Mouse (Mus musculus) midbrain, embryonic 12.5 days (tissue): ENCODE results near the gene Fblim1. TPM values are rescaled to one million over a fixed set of nuclear protein-coding genes. Genes with fewer than 3 reads are reported as not detected.

Experiments used
- ATAC-seq: fragments of 200-750 bp; cut with Nextera tagmentation; 2 replicates; pipeline ENCODE4 v1.8.0; 2017; ENCODE audit warnings: low read depth, moderate TSS enrichment, moderate library complexity; ENCODE audit not compliant: low FRiP score
- H3K27ac ChIP-seq: fragments of 300-500 bp; sonication (generic); replicated peaks from 2 replicates; pipeline ENCODE4 v1.5.1; 2016; ENCODE audit warnings: mild to moderate bottlenecking
- H3K27me3 ChIP-seq: fragments of 300-500 bp; sonication (generic); 2 replicates; pipeline ENCODE4 v1.6.1; 2016; ENCODE audit warnings: mild to moderate bottlenecking
- H3K36me3 ChIP-seq: fragments of 300-500 bp; sonication (generic); 2 replicates; pipeline ENCODE4 v1.6.1; 2016
- H3K4me1 ChIP-seq: fragments of 300-500 bp; sonication (generic); 2 replicates; pipeline ENCODE4 v1.6.1; 2016
- H3K4me2 ChIP-seq: fragments of 300-500 bp; sonication (generic); replicated peaks from 2 replicates; pipeline ENCODE4 v1.6.1; 2016; ENCODE audit warnings: mild to moderate bottlenecking, moderate library complexity
- H3K4me3 ChIP-seq: fragments of 300-500 bp; sonication (generic); 2 replicates; pipeline ENCODE4 v1.5.1; 2016; ENCODE audit warnings: mild to moderate bottlenecking
- H3K9ac ChIP-seq: fragments of 300-500 bp; sonication (generic); replicated peaks from 2 replicates; pipeline ENCODE4 v1.6.1; 2016; ENCODE audit warnings: mild to moderate bottlenecking, moderate library complexity
- H3K9me3 ChIP-seq: fragments of 300-500 bp; sonication (generic); 2 replicates; pipeline ENCODE4 v1.6.1; 2016; ENCODE audit warnings: mild to moderate bottlenecking
- WGBS: fragments of 180-500 bp; shearing (Covaris S2); methylation state at CpG from one replicate; pipeline ENCODE4 v1.1.7; 2016; 5-methylcytosine and 5-hydroxymethylcytosine counted together
- polyA plus RNA-seq: library from polyadenylated mRNA; unstranded; fragments of >200 nt; fragmentation: Nextera tagmentation; extraction: Ambion mirVana; gene quantifications from 2 replicates; pipeline ENCODE4 v1.2.1, GENCODE M21; 2016

Fblim1 gene
- polyA plus RNA-seq, 1 experiment from 2014 or later = 28.7 TPM

DNA sequence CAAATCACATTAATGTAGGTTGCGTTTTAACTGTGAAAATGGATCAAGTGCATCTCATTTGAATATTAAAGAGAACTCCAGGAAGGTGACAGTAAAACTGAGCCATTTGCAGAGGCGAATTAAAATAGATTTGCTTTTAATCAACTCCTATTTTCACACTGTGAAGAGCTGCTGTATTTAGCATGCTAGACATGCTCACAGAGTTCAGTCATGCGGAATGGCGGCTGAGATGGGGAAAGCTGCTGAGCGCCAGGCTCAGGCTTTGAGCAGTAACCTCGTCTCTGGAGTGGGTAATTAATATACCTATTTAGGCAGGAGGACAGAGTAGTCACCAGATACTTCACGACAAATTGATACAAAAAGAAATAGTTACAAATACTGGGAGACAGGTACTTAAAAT lies 64.0 kb downstream of the Fblim1 start:
- WGBS = 16% methylated on average over 7 of the region's 7 CpGs
- H3K27ac ChIP-seq = peak overlapping the region; percentile 11
- no peaks in the 10 kb centered on the region for H3K9me3 ChIP-seq
- no peak overlapping the region for H3K9ac ChIP-seq
- H3K4me2 ChIP-seq = 0 out of 2 replicates have a peak overlapping the region, but pooled peaks have one; percentile 9
- H3K4me3 ChIP-seq = no peak overlapping the region
- no peaks in the 10 kb centered on the region for H3K27me3 ChIP-seq
- H3K36me3 ChIP-seq = no peaks in the 10 kb centered on the region
- ATAC-seq = no peak
- peaks cover 37% of the 10 kb centered on the region for H3K4me1 ChIP-seq

DNA sequence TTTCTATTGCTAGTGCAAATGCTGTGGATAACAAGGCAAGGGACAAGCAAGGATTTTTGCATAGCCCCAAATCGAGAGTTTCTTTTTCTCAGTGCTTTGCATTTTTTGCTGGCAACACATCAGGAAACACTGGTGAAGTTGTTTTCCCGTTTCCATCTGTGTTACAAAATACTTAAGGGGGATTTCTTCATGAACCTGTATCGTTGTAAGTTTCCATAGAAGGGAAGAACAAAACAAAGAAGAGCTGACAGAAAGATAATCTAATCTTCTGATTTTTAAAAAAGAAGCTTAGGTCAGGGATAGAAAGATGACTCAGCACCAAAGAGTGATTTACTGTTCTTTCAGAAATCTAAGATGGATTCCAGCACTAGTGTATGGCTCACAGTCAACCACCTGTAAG lies 65.1 kb downstream of the Fblim1 start:
- Histone ChIP-seq H3K4me3 (no peak overlapping the region), H3K4me1 (peaks cover 38% of the 10 kb centered on the region), H3K9me3 (no peaks in the 10 kb centered on the region), H3K9ac (no peak overlapping the region), H3K27me3 (no peaks in the 10 kb centered on the region), H3K36me3 (no peaks in the 10 kb centered on the region), H3K4me2 (no peak overlapping the region), H3K27ac (no peak overlapping the region)
- 75% methylated on average over 3 of the region's 3 CpGs for WGBS
- no peak for ATAC-seq

- Histone ChIP-seq H3K9ac (peak overlapping the region; percentile 99), H3K4me2 (peak overlapping the region; percentile 89), H3K27me3 (no peaks in the 10 kb centered on the region), H3K36me3 (no peaks in the 10 kb centered on the region), H3K4me1 (peaks cover 45% of the 10 kb centered on the region), H3K4me3 (peak overlapping the region; percentile 99), H3K9me3 (no peaks in the 10 kb centered on the region), H3K27ac (peak overlapping the region; percentile 97)
- no peak for ATAC-seq
- 50% methylated on average over 12 of the region's 12 CpGs for WGBS
Observed at GRCm38 (mm10) chr4:141539213-141539767, 66.6 kb downstream of the Fblim1 start.

DNA sequence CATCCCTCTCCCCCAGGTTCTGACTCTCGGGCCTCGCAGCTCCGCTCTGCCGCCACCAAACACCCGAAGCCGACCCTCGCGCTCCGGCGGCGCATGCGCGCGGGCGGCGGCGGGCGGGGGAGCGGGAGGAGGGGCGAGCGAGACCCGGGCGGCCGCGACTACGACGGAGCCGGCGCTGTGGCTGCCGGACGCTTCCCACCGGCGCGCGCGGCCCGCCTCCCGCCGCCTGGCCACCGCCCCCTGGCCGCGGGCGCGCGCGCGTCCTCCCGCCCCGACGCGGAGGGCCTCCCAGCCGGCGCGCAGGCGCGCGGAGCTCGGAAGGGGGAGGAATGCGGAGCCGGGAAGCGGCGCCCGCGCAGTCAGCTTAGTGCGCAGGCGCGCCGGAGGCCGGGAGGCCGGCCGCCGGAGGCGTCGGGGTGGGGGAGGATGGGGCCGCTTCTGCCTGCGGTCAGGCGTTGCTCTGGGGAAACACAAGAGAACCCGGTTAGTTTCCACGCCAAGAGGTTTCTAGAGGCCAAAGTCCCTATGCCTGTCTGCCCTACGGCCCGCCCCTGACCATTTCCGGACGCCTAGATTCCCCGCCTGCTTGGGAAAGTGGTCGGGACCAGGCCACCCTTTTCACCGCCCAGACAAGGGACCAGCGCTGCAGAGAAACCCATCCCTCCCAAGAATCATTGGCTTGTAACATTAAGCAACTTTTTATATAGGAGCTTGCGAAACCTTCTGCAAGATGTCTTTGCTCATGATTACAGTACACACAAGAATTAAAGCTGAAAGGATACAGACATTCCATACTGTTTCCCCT lies 67.3 kb downstream of the Fblim1 start, which contains the start of gene Spen:
Spen (minus strand) TSS at position 190 of the 805 bp plus-strand sequence.
- Histone ChIP-seq H3K36me3 (no peaks in the 10 kb centered on the region), H3K4me1 (peaks cover 51% of the 10 kb centered on the region), H3K27me3 (no peaks in the 10 kb centered on the region), H3K4me2 (peak within 1 kb of the TSS; percentile 89), H3K9me3 (no peaks in the 10 kb centered on the region), H3K27ac (peak within 1 kb of the TSS; percentile 97), H3K4me3 (peak within 1 kb of the TSS; percentile 99), H3K9ac (peak within 1 kb of the TSS; percentile 99)
- WGBS = under 1% methylated on average over 58 of the region's 88 CpGs
- peak; percentile 73 for ATAC-seq

DNA sequence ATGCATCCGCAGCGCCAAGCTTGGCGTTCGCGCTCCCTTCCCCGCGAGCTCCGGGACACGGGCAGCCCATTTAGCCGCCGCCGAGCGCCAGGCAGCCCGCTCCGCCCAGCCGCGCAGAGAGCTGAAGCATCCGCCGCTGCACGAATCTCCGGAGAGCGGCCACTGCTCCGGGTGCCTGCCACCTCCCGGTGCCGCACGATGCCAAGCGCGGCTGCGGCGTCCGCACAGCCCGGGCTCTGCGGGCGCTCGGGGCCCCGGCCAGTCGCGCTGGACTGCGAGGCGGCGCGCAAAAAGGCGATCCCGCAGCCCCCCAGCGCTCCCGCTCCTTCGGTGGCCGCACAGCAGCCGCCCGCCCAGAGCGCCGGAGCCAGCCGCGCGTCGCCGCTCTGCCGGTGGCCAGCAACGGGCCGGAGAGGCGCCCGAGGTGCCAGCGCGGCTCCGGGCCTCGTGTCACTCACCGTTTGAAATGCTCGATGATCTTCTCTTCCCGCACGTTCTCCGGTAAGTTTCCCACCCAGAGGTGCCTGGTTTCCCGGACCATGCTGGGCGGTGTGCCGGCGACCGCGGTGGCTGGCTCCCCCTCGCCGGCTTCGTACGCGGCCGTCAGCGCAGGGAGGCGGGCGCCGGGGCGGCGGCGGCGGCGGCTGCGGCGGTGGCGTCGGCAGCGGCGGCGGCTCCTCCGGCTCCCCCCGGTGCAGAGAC lies 68.0 kb downstream of the Fblim1 start:
- H3K4me3 ChIP-seq = peak overlapping the region; percentile 99
- peak; percentile 1; the same call in 1 of the 2 replicates for ATAC-seq
- H3K9me3 ChIP-seq = no peaks in the 10 kb centered on the region
- H3K27me3 ChIP-seq = no peaks in the 10 kb centered on the region
- peak overlapping the region; percentile 97 for H3K27ac ChIP-seq
- H3K9ac ChIP-seq = peak overlapping the region; percentile 99
- under 1% methylated on average over 97 of the region's 101 CpGs for WGBS
- H3K4me1 ChIP-seq = peaks cover 59% of the 10 kb centered on the region
- peak overlapping the region; percentile 89 for H3K4me2 ChIP-seq
- H3K36me3 ChIP-seq = no peaks in the 10 kb centered on the region

DNA sequence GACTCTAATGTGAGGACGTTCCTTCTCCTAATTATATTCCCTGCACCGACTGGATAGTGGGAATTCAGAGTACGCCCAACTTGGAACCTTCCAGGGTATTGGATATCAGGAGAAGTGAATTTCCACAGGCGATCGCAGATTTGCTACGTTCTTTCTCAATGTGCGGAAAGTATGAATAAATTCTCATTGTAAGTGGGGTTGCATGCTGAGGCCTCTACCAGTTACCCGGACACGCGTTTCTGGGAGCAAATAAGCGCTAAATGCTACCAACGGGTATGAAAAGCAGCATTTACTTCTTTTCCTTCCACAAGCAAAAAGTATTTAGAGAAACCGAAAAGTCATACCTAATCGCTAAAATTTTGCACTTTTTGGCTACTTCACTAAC lies 68.7 kb downstream of the Fblim1 start:
- H3K9ac ChIP-seq = peak overlapping the region; percentile 99
- ATAC-seq = no peak
- peaks cover 59% of the 10 kb centered on the region for H3K4me1 ChIP-seq
- peak overlapping the region; percentile 99 for H3K4me3 ChIP-seq
- no peaks in the 10 kb centered on the region for H3K36me3 ChIP-seq
- H3K27me3 ChIP-seq = no peaks in the 10 kb centered on the region
- no peaks in the 10 kb centered on the region for H3K9me3 ChIP-seq
- under 1% methylated on average over 14 of the region's 14 CpGs for WGBS
- H3K27ac ChIP-seq = peak overlapping the region; percentile 97
- peak overlapping the region; percentile 89 for H3K4me2 ChIP-seq

DNA sequence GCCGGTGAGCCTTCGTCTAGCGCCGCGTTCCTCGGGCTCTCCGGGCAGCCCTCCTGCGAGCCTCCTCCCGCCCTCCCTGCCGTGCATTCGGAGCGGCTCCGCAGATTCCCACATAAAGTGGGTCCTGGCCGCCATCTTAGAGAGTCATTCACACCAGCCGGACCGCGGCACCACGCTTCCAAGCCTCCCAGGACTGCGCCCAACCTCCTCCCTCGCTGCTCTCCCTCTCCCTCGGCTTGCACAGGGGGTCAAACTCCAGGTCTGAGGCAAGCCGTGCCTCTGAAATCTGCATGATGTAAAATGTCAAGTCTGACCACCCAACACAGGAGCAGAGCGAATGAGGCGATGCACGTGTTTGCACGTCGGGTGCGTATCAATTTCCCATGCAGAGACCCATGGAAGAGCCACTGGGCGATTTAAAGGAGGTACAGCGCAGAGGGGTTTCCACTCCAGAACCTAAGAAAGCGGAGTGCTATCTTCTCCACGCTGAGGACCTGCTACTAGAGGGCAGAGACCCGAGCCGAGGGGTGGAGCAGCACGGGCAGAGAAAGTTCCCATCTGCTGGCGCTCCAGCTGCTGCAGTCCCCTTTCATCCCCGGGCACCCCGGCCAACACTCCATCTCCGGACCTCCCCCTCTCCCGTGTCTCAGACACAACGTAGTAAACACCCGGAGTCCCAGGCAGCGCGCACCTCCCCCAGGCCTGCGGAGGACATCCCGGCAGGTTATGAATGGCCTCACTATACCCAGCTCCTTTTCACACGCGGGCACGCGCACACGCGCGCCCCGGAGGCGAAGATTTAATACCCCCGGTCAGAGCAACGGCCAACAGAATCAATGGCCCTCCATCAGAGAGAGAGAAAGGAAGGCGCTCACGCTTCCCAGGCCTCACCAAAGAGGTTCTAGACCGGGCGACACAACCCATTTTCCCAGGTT lies 69.3 kb downstream of the Fblim1 start:
- peak; percentile 76 for ATAC-seq
- H3K36me3 ChIP-seq = no peaks in the 10 kb centered on the region
- peak overlapping the region; percentile 99 for H3K4me3 ChIP-seq
- H3K27me3 ChIP-seq = no peaks in the 10 kb centered on the region
- H3K4me2 ChIP-seq = peak overlapping the region; percentile 89
- WGBS = under 1% methylated on average over 61 of the region's 61 CpGs
- H3K4me1 ChIP-seq = peaks cover 53% of the 10 kb centered on the region
- H3K27ac ChIP-seq = peak overlapping the region; percentile 97
- H3K9ac ChIP-seq = peak overlapping the region; percentile 99
- no peaks in the 10 kb centered on the region for H3K9me3 ChIP-seq

DNA sequence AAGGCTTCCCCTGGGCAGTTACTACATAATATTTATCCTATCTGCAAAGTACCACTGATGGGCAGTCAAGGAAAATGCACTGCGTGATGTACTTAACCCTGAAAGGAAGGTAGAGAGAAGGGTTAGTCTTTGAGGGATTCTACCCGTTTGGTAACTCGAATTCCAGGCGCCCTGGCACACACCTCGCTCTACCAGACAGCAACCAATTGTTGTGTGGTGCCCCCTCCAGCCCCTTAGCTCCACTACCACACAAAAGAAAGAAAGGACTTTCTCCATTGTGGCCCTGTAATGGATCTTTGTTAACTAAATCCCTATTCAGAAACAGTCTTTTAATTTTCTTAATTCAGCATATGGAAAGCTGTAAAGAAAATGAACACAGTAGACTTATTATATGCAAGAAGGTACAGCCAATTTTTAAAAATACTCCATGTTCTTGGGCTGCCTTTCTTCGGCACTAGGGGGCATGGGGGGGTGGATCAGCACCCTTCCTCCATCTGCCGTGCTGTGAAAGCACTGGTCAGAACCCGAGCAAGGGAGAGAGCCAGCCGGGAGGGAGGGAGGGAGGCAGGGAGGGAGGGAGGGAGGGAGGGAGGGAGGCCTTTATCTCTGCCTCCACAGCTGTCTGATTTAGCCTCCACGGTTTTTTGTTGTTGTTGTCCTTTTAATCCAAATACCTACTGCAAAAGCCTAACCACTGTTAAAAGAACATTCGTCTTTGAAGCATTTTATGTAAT lies 70.8 kb downstream of the Fblim1 start:
- peak; percentile 51 for ATAC-seq
- WGBS = 7% methylated on average over 10 of the region's 11 CpGs
- Histone ChIP-seq H3K27ac (peak overlapping the region; percentile 97), H3K36me3 (peaks cover 4% of the 10 kb centered on the region; the same call in 1 of the 2 replicates), H3K27me3 (no peaks in the 10 kb centered on the region), H3K9ac (peak overlapping the region; percentile 99), H3K9me3 (no peaks in the 10 kb centered on the region), H3K4me1 (peaks cover 42% of the 10 kb centered on the region), H3K4me3 (peak overlapping the region; percentile 99), H3K4me2 (peak overlapping the region; percentile 89)

DNA sequence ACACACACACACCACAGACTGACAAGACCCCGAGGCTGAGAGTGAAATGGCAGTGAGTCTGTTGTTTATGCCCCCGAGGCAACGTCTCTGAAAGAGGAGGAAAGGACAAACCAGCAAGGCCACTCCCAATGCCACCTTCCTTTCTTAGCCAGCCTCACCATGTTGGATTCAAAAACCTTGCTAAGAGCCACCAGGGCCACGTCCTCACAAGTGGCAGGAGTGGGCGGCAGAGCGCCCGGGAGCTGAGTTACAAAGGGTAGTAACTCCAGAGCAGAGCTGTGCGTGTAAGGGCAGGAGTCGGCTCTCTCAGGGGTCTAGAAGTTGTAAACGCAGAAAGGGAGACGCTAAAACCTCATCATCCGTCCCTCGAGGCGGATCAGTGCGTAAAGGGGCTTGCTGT lies 74.9 kb downstream of the Fblim1 start:
- H3K36me3 ChIP-seq = peaks cover 7% of the 10 kb centered on the region; the same call in 1 of the 2 replicates
- no peak overlapping the region for H3K4me2 ChIP-seq
- H3K27me3 ChIP-seq = no peaks in the 10 kb centered on the region
- WGBS = 82% methylated on average over 15 of the region's 15 CpGs
- H3K27ac ChIP-seq = no peak overlapping the region
- H3K9me3 ChIP-seq = no peaks in the 10 kb centered on the region
- no peak overlapping the region for H3K4me3 ChIP-seq
- no peak overlapping the region for H3K9ac ChIP-seq
- no peak for ATAC-seq
- peaks cover 35% of the 10 kb centered on the region for H3K4me1 ChIP-seq

DNA sequence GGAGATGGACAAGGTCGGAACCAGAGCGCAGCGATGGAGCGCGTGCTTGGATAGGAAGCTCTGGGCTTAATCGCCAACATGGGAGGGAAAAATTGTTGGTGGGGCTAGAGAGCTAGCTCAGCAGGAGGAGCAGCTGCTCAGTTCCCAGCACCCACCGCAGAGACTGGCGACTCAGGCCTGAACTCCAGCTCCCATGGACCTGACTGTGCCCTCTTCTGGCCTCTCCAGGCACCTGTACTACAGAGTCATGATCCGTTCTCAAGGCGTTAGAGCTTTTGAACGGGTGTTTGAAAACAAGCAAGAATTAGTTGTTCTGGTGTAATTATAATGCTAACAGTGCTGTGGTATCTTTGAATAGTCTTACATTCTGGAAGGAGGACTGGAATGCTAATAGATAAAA lies 77.0 kb downstream of the Fblim1 start:
- no peak overlapping the region for H3K4me3 ChIP-seq
- H3K27ac ChIP-seq = no peak overlapping the region
- no peak overlapping the region for H3K4me2 ChIP-seq
- H3K9ac ChIP-seq = no peak overlapping the region
- no peaks in the 10 kb centered on the region for H3K27me3 ChIP-seq
- WGBS = 94% methylated on average over 11 of the region's 11 CpGs
- no peaks in the 10 kb centered on the region for H3K9me3 ChIP-seq
- H3K36me3 ChIP-seq = peaks cover 7% of the 10 kb centered on the region; the same call in 1 of the 2 replicates
- peaks cover 16% of the 10 kb centered on the region for H3K4me1 ChIP-seq
- ATAC-seq = no peak
